Mouse (Mus musculus): Measurements from ENCODE around the gene Efna5.

- TF ChIP-seq CTCF (conservative IDR thresholded peaks at IDR 0.05 in 1 of 2, IDR thresholded peaks at IDR 0.05 in 1 of 2; ENCODE audit: low read depth in 2 of 2, low read length in 2 of 2) (no peak), BHLHE40 (IDR thresholded peaks at IDR 0.05; ENCODE audit: low read depth, low read length) (no peak), MYC (IDR thresholded peaks at IDR 0.05; ENCODE audit: low read depth, low read length) (no peak), ZKSCAN1 (IDR thresholded peaks at IDR 0.05; ENCODE audit: borderline replicate concordance, low read depth, low read length) (no peak), POLR2A (IDR thresholded peaks at IDR 0.05; ENCODE audit: low read depth, low read length) (no peak), RCOR1 (conservative IDR thresholded peaks at IDR 0.05; ENCODE audit: low read depth, low read length) (no peak), E2F4 (IDR thresholded peaks at IDR 0.05; ENCODE audit: insufficient replicate concordance, low read depth, low read length) (no peak), TCF12 (IDR thresholded peaks at IDR 0.05; ENCODE audit: low read depth, low read length) (no peak), TBP (conservative IDR thresholded peaks at IDR 0.05; ENCODE audit: low read depth, low read length) (no peak), GABPA (IDR thresholded peaks at IDR 0.05; ENCODE audit: insufficient replicate concordance, low read depth, low read length) (no peak)
Measured at GRCm38 (mm10) chr17:62685181-62685580, 195.9 kb downstream of the Efna5 start.

Measured in CH12.LX (cell line).